Mouse (Mus musculus): Measurements from ENCODE around the gene Pik3r4.

- TF ChIP-seq CTCF (IDR thresholded peaks at IDR 0.05; ENCODE audit: extremely low read depth, insufficient read length, insufficient replicate concordance, low read depth, low read length) (no peak), POLR2A (IDR thresholded peaks at IDR 0.05; ENCODE audit: low read depth, low read length) (no peak)
Measured at GRCm38 (mm10) chr9:105720430-105720829, 77.7 kb downstream of the Pik3r4 start.
